Mouse (Mus musculus) c-Kit-negative CD71-positive TER-119-positive erythroid progenitor cells, embryonic 14.5 days (primary cell): ENCODE data around the gene Ccnyl1.

Experiments
- DNase-seq: peaks from one replicate; pipeline ENCODE4 v3.0.0-alpha.2; 2013; ENCODE audit warnings: low read depth, low spot score

Gene Ccnyl1

GRCm38 (mm10) chr1:64701780-64702179 is 11.5 kb downstream of the Ccnyl1 start:
- no peak for DNase-seq

- DNase-seq = peak; percentile 62
These were observed 15.0 kb downstream of the Ccnyl1 start for GRCm38 (mm10) chr1:64705230-64705629.

GRCm38 (mm10) chr1:64706610-64707009 is 16.4 kb downstream of the Ccnyl1 start:
- DNase-seq = no peak

- no peak for DNase-seq
These were observed 19.6 kb downstream of the Ccnyl1 start for GRCm38 (mm10) chr1:64709891-64710290.

GRCm38 (mm10) chr1:64712006-64712760 is 21.9 kb downstream of the Ccnyl1 start:
- DNase-seq = no peak

- DNase-seq = no peak
These were observed 25.2 kb downstream of the Ccnyl1 start for GRCm38 (mm10) chr1:64715458-64715857.

- no peak for DNase-seq
These were observed 26.5 kb downstream of the Ccnyl1 start for GRCm38 (mm10) chr1:64716589-64717304.

GRCm38 (mm10) chr1:64717504-64717903 is 27.2 kb downstream of the Ccnyl1 start:
- no peak for DNase-seq

GRCm38 (mm10) chr1:64721034-64721587 is 30.9 kb downstream of the Ccnyl1 start:
- DNase-seq = no peak

GRCm38 (mm10) chr1:64730046-64730445 is 39.8 kb downstream of the Ccnyl1 start:
- DNase-seq = no peak

- DNase-seq = no peak
These were observed 41.2 kb downstream of the Ccnyl1 start for GRCm38 (mm10) chr1:64731341-64732020.

GRCm38 (mm10) chr1:64732161-64732560 is 41.9 kb downstream of the Ccnyl1 start:
- DNase-seq = no peak

GRCm38 (mm10) chr1:64732637-64733200 is 42.5 kb downstream of the Ccnyl1 start:
- DNase-seq = peak; percentile 15

GRCm38 (mm10) chr1:64733453-64734245 is 43.4 kb downstream of the Ccnyl1 start:
- peak; percentile 74 for DNase-seq

GRCm38 (mm10) chr1:64734771-64735750 is 44.8 kb downstream of the Ccnyl1 start:
- DNase-seq = peak; percentile 40

GRCm38 (mm10) chr1:64735781-64736680 is 45.8 kb downstream of the Ccnyl1 start:
- DNase-seq = no peak

- DNase-seq = no peak
These were observed 46.6 kb downstream of the Ccnyl1 start for GRCm38 (mm10) chr1:64736681-64737501.
